Mouse (Mus musculus) gastrocnemius, postnatal 4 days (tissue): ENCODE results near the gene Prkaa1. TPM values are rescaled to one million over a fixed set of nuclear protein-coding genes. Genes with fewer than 3 reads are reported as not detected.
"Not testable (repeated sequence)": the region's sequence is repeated elsewhere in the genome, so short reads cannot be mapped to it uniquely, and the experiment has no call there.

Source experiments
- DNase-seq, 2 experiments: peaks; one replicate each; pipeline ENCODE4 v3.0.0; 2021 to 2022; ENCODE audit warnings: low spot score in 2 of 2, mixed read lengths in 2 of 2
- total RNA-seq, 2 experiments: library from RNA; stranded (reverse); gene quantifications; 2 replicates each; pipeline ENCODE4 v1.2.3; 2021

Prkaa1 gene
- total RNA-seq, 2 experiments from 2014 or later: 15.8 to 17.4 TPM

GRCm38 (mm10) chr15:5158827-5159226 lies 15.2 kb downstream of the Prkaa1 start:
- peak; percentile 22 to 23 for DNase-seq

- DNase-seq: no peak
Observed at GRCm38 (mm10) chr15:5165121-5165773, 21.6 kb downstream of the Prkaa1 start.

DNA sequence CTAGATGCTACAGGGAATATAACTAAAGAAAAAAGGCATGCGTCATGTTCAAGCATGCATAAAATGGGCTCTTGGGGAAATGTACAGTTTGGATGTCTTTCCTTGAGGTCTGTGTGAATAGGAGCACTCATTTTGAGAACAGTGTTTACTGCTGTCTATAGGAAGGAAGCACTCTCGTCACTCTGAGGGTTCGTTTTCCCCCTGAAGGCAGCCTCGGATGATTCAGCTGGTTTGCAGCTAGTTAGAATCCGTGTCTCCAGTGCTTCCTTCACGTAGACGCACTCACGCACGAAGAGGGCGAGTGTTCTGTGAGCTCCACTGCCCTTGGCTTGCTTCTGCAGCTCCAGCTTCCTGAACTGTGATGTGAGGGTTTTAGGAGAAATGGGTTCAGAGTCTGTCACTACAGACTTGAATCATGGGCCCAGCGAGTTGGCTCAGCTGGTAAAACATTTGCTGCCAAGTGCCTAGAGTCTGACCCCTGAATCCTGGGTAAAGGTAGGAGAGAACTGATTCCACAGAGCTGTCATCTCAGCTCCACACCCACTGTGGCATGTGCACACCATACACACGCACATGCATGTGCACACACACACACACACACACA lies 29.7 kb downstream of the Prkaa1 start:
- no peak for DNase-seq

DNA sequence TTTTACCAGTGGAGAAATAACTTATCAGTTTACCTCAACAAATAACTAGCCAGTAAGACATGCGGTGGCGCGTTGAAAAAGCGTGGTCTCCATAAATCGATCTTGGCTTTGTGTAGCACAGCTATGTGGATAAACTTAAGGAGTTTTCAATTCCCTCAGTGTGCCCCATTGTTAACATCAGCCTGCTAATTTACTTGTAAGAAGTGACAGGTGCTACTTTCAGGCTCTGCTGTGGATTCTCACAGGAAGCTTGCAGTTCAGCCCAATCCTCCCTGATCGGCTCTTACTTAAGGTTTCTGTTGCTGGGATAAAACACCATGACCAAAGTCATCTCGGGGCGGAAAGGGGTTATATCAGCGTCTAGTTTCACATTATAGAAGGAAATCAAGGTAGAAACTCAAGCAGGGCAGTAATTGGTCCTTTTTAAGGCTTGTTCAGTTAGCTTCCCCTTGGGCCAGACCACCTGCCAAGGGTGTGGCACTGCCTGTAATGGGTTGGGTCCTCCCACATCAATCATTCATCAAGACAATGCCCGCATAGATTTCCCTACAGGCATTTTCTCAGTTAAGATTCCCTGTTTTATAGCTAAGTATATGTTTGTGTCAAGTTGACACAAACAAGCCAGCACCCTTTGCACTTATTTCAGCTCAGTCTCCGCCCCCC lies 41.1 kb downstream of the Prkaa1 start:
- no peak for DNase-seq

DNA sequence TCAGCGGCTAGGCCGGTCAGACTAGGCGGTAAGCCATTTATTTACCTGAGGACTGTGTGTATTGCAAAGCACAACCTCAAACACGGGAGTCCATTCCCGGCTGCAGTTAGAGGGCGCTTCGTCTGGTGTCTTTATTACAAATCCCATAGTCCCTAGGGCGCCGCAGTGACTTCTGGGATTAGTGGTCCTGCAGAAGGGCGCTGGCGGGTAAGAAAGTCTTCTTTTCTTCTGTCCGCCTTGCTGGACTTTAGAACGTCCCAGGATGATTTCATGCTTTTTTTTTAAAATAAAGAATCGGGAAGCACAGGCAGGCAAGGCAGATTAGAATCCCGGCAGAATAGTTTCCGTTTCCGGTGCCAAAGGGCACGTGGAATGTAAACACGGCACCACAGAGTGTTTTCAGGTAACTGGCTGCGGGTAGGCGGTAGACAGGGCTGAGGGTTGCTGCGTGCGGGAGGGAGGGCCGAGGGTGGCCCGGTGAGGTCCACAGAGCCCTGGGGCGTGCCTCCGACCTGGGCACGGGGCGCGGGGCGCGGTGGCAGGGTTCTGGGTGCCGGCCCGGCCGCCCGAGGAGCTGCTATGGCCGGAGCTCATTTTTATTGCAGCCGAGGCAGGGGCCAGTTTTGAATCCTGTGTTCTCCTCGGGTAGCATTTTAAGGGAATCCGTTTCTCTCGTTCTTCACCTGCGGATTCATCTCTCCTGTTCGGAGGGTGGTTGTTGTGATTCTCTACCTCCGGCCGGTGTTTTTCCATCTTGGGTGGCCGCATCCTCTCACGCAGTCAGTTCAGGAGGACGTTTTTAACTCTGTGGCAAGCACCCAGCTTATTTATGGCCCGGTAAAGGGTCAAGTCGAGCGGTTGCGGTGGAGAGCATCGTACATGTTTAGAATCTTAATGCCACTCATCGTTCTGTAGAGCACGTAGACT lies 42.0 kb downstream of the Prkaa1 start, which contains the start of gene Ttc33:
Gene Ttc33, plus strand, starts transcription at position 160 of the 927 bp plus-strand sequence.
- DNase-seq: peak; percentile 52 to 78

GRCm38 (mm10) chr15:5186293-5186675 lies 42.6 kb downstream of the Prkaa1 start:
- DNase-seq: no peak

DNA sequence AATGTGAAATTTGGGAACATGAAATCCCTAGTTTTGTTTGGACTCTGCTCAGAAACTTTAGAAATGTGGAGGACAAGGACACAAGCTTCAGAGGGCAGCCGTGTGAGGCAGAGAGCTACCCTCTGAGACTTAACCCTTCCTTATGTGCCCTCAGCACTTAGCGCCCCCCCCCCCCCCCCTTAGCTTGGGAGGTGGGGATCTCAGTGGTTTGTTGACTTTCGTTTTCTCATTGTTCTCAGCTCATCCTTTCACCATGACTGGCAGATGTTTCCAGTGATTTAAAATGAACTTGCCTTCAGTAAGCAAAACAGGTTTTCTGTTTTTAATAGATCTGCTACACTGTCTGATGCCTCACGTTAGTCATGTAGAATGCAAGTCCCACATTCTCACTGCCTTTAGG lies 43.5 kb downstream of the Prkaa1 start:
- no peak for DNase-seq

DNA sequence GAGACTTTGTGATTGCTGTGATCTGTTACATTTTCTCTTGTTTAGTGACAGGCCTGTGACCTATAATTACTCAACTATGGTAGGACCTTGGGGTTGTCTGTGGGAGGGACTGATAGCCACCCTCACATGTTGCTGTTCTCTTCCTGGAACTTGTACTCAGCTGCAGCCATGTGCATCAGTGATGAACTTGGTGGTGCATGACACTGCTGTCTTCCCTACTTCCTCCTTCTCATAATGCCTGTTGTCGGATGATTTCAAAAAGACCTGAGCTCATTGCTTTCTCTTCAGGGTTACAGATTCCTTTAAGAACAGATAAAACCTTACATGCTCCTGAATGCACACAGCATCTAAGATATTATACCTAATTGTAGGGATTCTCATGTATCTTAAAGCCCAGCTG lies 44.4 kb downstream of the Prkaa1 start:
- no peak for DNase-seq

GRCm38 (mm10) chr15:5189504-5190093 lies 45.9 kb downstream of the Prkaa1 start:
- no peak for DNase-seq

DNA sequence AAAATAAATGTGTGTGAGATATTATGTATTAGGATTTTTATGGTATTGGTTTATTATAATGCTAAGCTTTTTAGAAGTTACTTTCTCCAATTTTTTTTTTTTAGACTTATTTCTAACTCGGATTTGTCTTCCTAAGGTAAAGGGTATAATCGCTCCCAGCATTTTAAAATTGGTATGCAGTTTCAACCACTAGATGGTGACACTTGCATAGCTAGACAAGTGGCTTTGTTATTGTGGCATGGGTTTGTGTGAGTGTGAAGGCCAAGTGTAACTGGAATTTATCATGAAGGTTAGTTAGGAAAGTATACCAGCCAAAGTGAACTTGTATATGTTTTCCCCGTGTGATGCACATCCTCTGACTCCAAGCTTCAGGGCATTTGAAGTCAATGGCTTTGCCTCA lies 50.2 kb downstream of the Prkaa1 start:
- DNase-seq: no peak

DNA sequence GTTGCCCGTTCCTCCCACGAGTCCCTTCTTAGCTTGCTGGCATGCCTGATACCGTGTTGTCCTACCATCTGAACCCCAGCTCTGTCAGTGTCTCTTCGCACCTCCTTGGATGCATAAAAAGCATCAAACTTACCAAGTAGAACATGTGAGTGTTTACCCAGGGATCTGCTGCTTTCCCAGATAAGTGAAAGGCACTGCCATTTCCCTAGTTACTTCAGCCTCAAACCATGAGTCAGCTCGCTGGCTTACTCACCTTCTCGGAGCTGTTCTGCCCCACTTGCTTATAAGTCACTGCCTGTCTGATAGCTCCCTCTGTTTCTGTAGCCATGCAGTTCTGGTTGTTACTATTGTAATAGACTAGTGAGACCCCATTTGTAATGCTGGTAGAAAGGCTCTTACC lies 50.8 kb downstream of the Prkaa1 start:
- no peak for DNase-seq

DNA sequence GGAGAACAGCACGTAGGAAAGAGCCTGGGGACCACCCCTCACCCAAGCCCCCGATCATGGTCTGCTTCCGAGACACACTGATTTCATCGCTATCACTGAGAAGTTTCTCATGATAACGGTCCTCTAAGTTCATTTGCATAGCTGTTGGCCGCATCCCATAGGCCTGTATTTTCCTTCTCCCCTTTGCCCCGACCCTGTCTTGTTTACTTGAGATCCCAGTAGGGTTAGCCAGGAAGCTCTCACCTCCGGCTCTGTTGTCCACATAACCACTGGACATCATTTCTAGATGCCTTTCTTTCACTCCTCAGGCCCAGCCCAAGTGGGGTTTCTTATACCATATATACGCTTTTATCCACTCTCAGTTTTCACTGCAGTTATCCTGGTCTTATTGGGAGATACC lies 51.3 kb downstream of the Prkaa1 start:
- DNase-seq: no peak

GRCm38 (mm10) chr15:5195987-5196514 lies 52.4 kb downstream of the Prkaa1 start:
- no peak for DNase-seq

- no peak for DNase-seq
Observed at GRCm38 (mm10) chr15:5196691-5197090, 53.0 kb downstream of the Prkaa1 start.

DNA sequence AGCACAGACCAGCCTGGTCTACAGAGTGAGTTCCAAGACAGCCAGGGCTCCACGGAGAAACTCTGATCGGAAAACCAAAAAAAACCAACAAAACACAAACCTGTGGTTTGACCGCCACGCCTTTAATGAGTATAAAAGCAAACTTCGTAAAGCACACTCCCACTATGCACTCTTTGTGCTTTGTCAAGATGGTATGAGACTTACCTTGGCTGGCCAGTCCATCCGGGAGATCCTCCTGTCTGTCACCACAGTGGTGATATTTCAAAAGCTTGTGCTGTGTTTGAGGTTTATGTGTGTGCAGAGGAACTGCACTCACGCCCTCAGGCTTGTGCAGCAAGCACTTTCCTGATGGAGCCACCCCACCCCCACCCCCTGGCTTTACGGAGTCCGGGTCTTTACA lies 61.6 kb downstream of the Prkaa1 start:
- DNase-seq: no peak

- DNase-seq: no peak
Observed at GRCm38 (mm10) chr15:5209116-5209515, 65.5 kb downstream of the Prkaa1 start.

- no peak for DNase-seq
Observed at GRCm38 (mm10) chr15:5220491-5220890, 76.8 kb downstream of the Prkaa1 start.

DNA sequence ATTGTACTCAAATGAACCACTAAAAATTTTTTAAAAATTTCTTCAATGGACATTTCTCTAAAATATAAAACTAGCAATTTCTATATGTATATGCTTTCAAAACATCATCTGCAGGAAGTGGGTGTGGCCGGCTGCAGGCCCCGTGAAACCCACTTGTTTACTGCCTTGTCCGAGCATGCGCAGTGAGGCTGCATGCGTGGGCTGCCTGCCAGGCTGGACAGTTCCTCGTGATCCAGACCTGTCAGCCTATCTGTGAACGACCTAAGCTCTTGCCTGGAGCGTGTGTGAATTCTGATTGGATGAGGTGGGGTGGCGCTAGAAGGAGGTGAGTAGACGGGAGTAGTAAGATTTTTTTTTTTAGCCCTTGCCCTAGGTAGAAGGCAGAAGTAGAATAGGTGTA lies 87.1 kb downstream of the Prkaa1 start:
- DNase-seq: not testable (repeated sequence)
